Mouse (Mus musculus) CH12.LX (cell line): Measurements from ENCODE around the gene Bpifb5. TPM values are rescaled to one million over a fixed set of nuclear protein-coding genes. Genes with fewer than 3 reads are reported as not detected.

Source experiments
- DNase-seq: peaks from one replicate; pipeline ENCODE4 v3.0.0-alpha.2; 2013; ENCODE audit errors: extremely low read depth
- H3K27ac ChIP-seq: 2 replicates; pipeline ENCODE4 v1.5.1; 2012; ENCODE audit warnings: low read depth, mild to moderate bottlenecking, control low read depth, moderate library complexity; ENCODE audit not compliant: insufficient read depth
- H3K27me3 ChIP-seq: replicated peaks from 2 replicates; pipeline ENCODE3; 2012; ENCODE audit warnings: inconsistent platforms
- H3K36me3 ChIP-seq, 2 experiments: replicated peaks in 1 of 2; 2 replicates each; pipeline versions ENCODE3 to v1.6.1; 2012; ENCODE audit warnings: inconsistent platforms in 1 of 2, low read length in 1 of 2, mild to moderate bottlenecking in 1 of 2, mixed read lengths in 1 of 2, moderate library complexity in 1 of 2; ENCODE audit not compliant: control insufficient read depth in 1 of 2, insufficient read depth in 1 of 2
- H3K4me1 ChIP-seq, 2 experiments: 2 replicates each; pipeline ENCODE4 v1.6.1; 2012; ENCODE audit warnings: inconsistent platforms in 1 of 2, moderate library complexity in 1 of 2; ENCODE audit not compliant: insufficient read depth in 2 of 2, control insufficient read depth in 1 of 2
- H3K4me2 ChIP-seq: 2 replicates; pipeline ENCODE4 v1.6.1; 2012; ENCODE audit warnings: low read depth, mild to moderate bottlenecking, control low read depth; ENCODE audit not compliant: poor library complexity, insufficient read depth, severe bottlenecking
- H3K4me3 ChIP-seq, 3 experiments: fragments of 150-350 bp in 1 of 3; sonication (generic) in 1 of 3; replicated peaks in 1 of 3; 2 replicates each; pipeline versions ENCODE3 to v1.5.1; 2011 to 2012; ENCODE audit warnings: low read depth in 2 of 3, low read length in 2 of 3, mild to moderate bottlenecking in 2 of 3, moderate library complexity in 2 of 3, control low read depth in 1 of 3, improper control_type of control experiment in 1 of 3, inconsistent platforms in 1 of 3, mixed read lengths in 1 of 3; ENCODE audit not compliant: poor library complexity in 1 of 3
- H3K79me2 ChIP-seq: replicated peaks from 2 replicates; pipeline ENCODE4 v1.6.1; 2012; ENCODE audit warnings: mild to moderate bottlenecking, moderate library complexity; ENCODE audit not compliant: control insufficient read depth, poor library complexity, insufficient read depth, severe bottlenecking; ENCODE audit errors: extremely low read depth
- H3K9ac ChIP-seq: 2 replicates; pipeline ENCODE4 v1.6.1; 2012; ENCODE audit warnings: low read depth, mild to moderate bottlenecking, control low read depth, moderate library complexity; ENCODE audit not compliant: insufficient read depth
- H3K9me3 ChIP-seq: replicated peaks from 2 replicates; pipeline ENCODE3; 2012; ENCODE audit warnings: low read length, inconsistent platforms, mixed read lengths
- CHD2 ChIP-seq: IDR thresholded peaks from 2 replicates; pipeline ENCODE4 v1.6.1; 2011; ENCODE audit warnings: low read length, improper control_type of control experiment
- ELF1 ChIP-seq: IDR thresholded peaks from 2 replicates; pipeline ENCODE4 v1.6.1; 2014; ENCODE audit warnings: low read depth, mild to moderate bottlenecking, inconsistent platforms, low read length, improper control_type of control experiment
- EP300 ChIP-seq: IDR thresholded peaks from 2 replicates; pipeline ENCODE4 v1.6.1; 2011; ENCODE audit warnings: low read length, improper control_type of control experiment
- ETS1 ChIP-seq: conservative IDR thresholded peaks from 2 replicates; pipeline ENCODE4 v1.6.1; 2012; ENCODE audit warnings: low read depth, mild to moderate bottlenecking, inconsistent platforms, low read length, improper control_type of control experiment, moderate library complexity
- GABPA ChIP-seq: IDR thresholded peaks from 2 replicates; pipeline ENCODE4 v1.6.1; 2012; ENCODE audit warnings: low read depth, low read length, improper control_type of control experiment, inconsistent platforms; ENCODE audit not compliant: insufficient replicate concordance
- JUN ChIP-seq: IDR thresholded peaks from 2 replicates; pipeline ENCODE4 v1.6.1; 2011; ENCODE audit warnings: low read depth, mild to moderate bottlenecking, low read length, improper control_type of control experiment, moderate library complexity; ENCODE audit not compliant: insufficient read depth
- JUND ChIP-seq: conservative IDR thresholded peaks from 2 replicates; pipeline ENCODE4 v1.6.1; 2011; ENCODE audit warnings: low read depth, low read length, improper control_type of control experiment
- KAT2A ChIP-seq: IDR thresholded peaks from 2 replicates; pipeline ENCODE4 v1.6.1; 2012; ENCODE audit warnings: low read length, improper control_type of control experiment, inconsistent platforms; ENCODE audit not compliant: insufficient replicate concordance
- MAX ChIP-seq: IDR thresholded peaks from 2 replicates; pipeline ENCODE4 v1.6.1; 2011; ENCODE audit warnings: low read length, improper control_type of control experiment
- MEF2A ChIP-seq: IDR thresholded peaks from 2 replicates; pipeline ENCODE4 v1.6.1; 2014; ENCODE audit warnings: low read depth, mild to moderate bottlenecking, inconsistent platforms, low read length, improper control_type of control experiment, borderline replicate concordance
- MXI1 ChIP-seq: IDR thresholded peaks from 2 replicates; pipeline ENCODE4 v1.6.1; 2011; ENCODE audit warnings: mild to moderate bottlenecking, low read depth, low read length, improper control_type of control experiment
- MYC ChIP-seq: IDR thresholded peaks from 2 replicates; pipeline ENCODE4 v1.6.1; 2011; ENCODE audit warnings: low read depth, mild to moderate bottlenecking, improper control_type of control experiment, low read length
- NELFE ChIP-seq: IDR thresholded peaks from 2 replicates; pipeline ENCODE4 v1.6.1; 2011; ENCODE audit warnings: low read depth, low read length, improper control_type of control experiment
- NRF1 ChIP-seq: IDR thresholded peaks from 2 replicates; pipeline ENCODE4 v1.6.1; 2014; ENCODE audit warnings: low read depth, mild to moderate bottlenecking, inconsistent platforms, low read length, improper control_type of control experiment, moderate library complexity
- PAX5 ChIP-seq: IDR thresholded peaks from 2 replicates; pipeline ENCODE4 v1.6.1; 2012; ENCODE audit warnings: low read length, inconsistent platforms, mixed read lengths
- POLR2A ChIP-seq: IDR thresholded peaks from 2 replicates; pipeline ENCODE4 v1.6.1; 2011; ENCODE audit warnings: low read depth, mild to moderate bottlenecking, improper control_type of control experiment, low read length
- POLR2AphosphoS2 ChIP-seq: IDR thresholded peaks from 2 replicates; pipeline ENCODE4 v1.6.1; 2011; ENCODE audit warnings: low read depth, low read length, improper control_type of control experiment
- RAD21 ChIP-seq: IDR thresholded peaks from 2 replicates; pipeline ENCODE4 v1.6.1; 2011; ENCODE audit warnings: low read depth, mild to moderate bottlenecking, low read length, improper control_type of control experiment, moderate library complexity
- SIN3A ChIP-seq: IDR thresholded peaks from 2 replicates; pipeline ENCODE4 v1.6.1; 2012; ENCODE audit warnings: low read length, improper control_type of control experiment, inconsistent platforms
- UBTF ChIP-seq: IDR thresholded peaks from 2 replicates; pipeline ENCODE4 v1.6.1; 2012; ENCODE audit warnings: low read depth, mild to moderate bottlenecking, inconsistent platforms, low read length, improper control_type of control experiment, moderate library complexity
- USF2 ChIP-seq: conservative IDR thresholded peaks from 2 replicates; pipeline ENCODE4 v1.6.1; 2011; ENCODE audit warnings: low read depth, low read length, improper control_type of control experiment
- ZC3H11A ChIP-seq: IDR thresholded peaks from 2 replicates; pipeline ENCODE4 v1.6.1; 2012; ENCODE audit warnings: low read depth, mild to moderate bottlenecking, inconsistent platforms, low read length, improper control_type of control experiment
- dilution Hi-C: fragments of 300-500 bp; cut with MboI; formaldehyde crosslinking; loops from 2 replicates; pipeline ENCODE4 v1.14.3; 2020; ENCODE audit warnings: low sequenced_read_pairs; ENCODE audit not compliant: extremely low pct_unique_long_range_greater_than_20kb, extremely low pct_ligation_motif_present
- in situ Hi-C: fragments of 300-500 bp; cut with MboI; formaldehyde crosslinking; loops from 3 replicates; pipeline ENCODE4 v1.14.3; 2019; ENCODE audit warnings: low sequenced_read_pairs, low pct_ligation_motif_present, low pct_unique_long_range_greater_than_20kb, mixed read lengths
- polyA plus RNA-seq: library from polyadenylated mRNA; unstranded; fragments of >175 nt; gene quantifications from 2 replicates; pipeline ENCODE4 v1.2.1, GENCODE M21; 2012; ENCODE audit warnings: low read depth; ENCODE audit not compliant: insufficient read length
- total RNA-seq, 2 experiments: library from RNA; depleted of rRNA; stranded (reverse); fragments of 300-350 nt in 1 of 2; fragments of >200 nt in 1 of 2; gene quantifications; 2 replicates each; pipeline ENCODE4 v1.2.3; 2012 to 2014

The Bpifb5 gene
- total and polyA plus RNA-seq, 3 experiments = not detected

GRCm38 (mm10) chr2:154190546-154191258 is 32.8 kb upstream of the Bpifb5 start, which contains the start of gene Bpifb1:
TSS of gene Bpifb1 (plus strand) at chr2:154190818.
- Histone ChIP-seq H3K27ac (no peak within 1 kb of the TSS), H3K79me2 (no peaks in the 10 kb centered on the region), H3K4me2 (no peak within 1 kb of the TSS), H3K27me3 (peaks cover 87% of the 10 kb centered on the region), H3K4me1 (no peaks in the 10 kb centered on the region), H3K9ac (no peak within 1 kb of the TSS), H3K4me3 (no peak within 1 kb of the TSS), H3K9me3 (no peaks in the 10 kb centered on the region), H3K36me3 (no peaks in the 10 kb centered on the region)
- no peak for DNase-seq
- in situ Hi-C loops (no loop called here), dilution Hi-C loops (no loop called here)
- no peak for TF ChIP-seq MEF2A
- TF ChIP-seq NELFE = no peak
- no peak for TF ChIP-seq CHD2
- no peak for TF ChIP-seq KAT2A
- TF ChIP-seq POLR2AphosphoS2 = no peak
- TF ChIP-seq ETS1 = no peak
- no peak for TF ChIP-seq SIN3A

DNA sequence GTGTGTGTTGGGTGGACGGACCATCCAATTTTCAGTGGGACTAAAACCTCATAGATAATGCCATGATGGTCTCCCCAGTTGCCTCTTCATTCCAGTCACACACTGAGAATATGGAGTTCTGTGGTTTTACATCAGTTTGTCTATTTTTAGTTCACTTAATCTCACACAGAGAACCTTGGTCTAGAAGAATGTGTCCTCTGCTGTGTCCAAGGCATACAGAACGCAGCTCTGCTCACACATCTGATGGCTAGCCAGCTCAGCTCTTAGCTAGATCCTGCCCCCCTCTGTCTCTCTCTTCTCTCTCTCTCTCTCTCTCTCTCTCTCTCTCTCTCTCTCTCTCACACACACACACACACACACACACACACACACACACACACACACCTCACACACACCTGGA is 31.4 kb upstream of the Bpifb5 start:
- Histone ChIP-seq H3K4me1 (no peaks in the 10 kb centered on the region), H3K27ac (no peak overlapping the region), H3K36me3 (no peaks in the 10 kb centered on the region), H3K4me3 (no peak overlapping the region), H3K4me2 (no peak overlapping the region), H3K9ac (no peak overlapping the region), H3K9me3 (no peaks in the 10 kb centered on the region), H3K79me2 (no peaks in the 10 kb centered on the region), H3K27me3 (peaks cover 90% of the 10 kb centered on the region)
- no peak for DNase-seq
- in situ Hi-C loops = no loop called here
- no peak for TF ChIP-seq RAD21
- dilution Hi-C loops = no loop called here

- no peaks in the 10 kb centered on the region for H3K79me2 ChIP-seq
- no peak for TF ChIP-seq MYC
- no peak for TF ChIP-seq JUND
- no peak for TF ChIP-seq MAX
- TF ChIP-seq MXI1 = no peak
- no peak for TF ChIP-seq PAX5
- TF ChIP-seq ELF1 = no peak
- TF ChIP-seq RAD21 = no peak
- TF ChIP-seq POLR2AphosphoS2 = no peak
- TF ChIP-seq USF2 = no peak
- no peak for TF ChIP-seq ZC3H11A
- no peak for TF ChIP-seq EP300
- TF ChIP-seq GABPA = no peak
- TF ChIP-seq NELFE = no peak
- no peak for TF ChIP-seq JUN
- no peak for TF ChIP-seq NRF1
- TF ChIP-seq POLR2A = no peak
- no peak for TF ChIP-seq UBTF
- H3K4me3 ChIP-seq = no peak overlapping the region
- H3K27me3 ChIP-seq = peaks cover 90% of the 10 kb centered on the region
- no peak overlapping the region for H3K27ac ChIP-seq
- H3K36me3 ChIP-seq = no peaks in the 10 kb centered on the region
- in situ Hi-C loops = no loop called here
- H3K4me1 ChIP-seq = no peaks in the 10 kb centered on the region
- H3K4me2 ChIP-seq = no peak overlapping the region
- DNase-seq = no peak
- dilution Hi-C loops = no loop called here
- no peak overlapping the region for H3K9ac ChIP-seq
- H3K9me3 ChIP-seq = no peaks in the 10 kb centered on the region
These were observed 30.5 kb upstream of the Bpifb5 start for GRCm38 (mm10) chr2:154193071-154193470.
